Mouse (Mus musculus) kidney, adult 2 months (tissue): ENCODE results near the gene Ero1lb.
"Not testable (repeated sequence)": the region's sequence is repeated elsewhere in the genome, so short reads cannot be mapped to it uniquely, and the experiment has no call there.

Experiments used
- CTCF ChIP-seq: fragments of 200-500 bp; conservative IDR thresholded peaks from 2 replicates; pipeline ENCODE4 v1.5.1; 2011; ENCODE audit warnings: low read depth, mild to moderate bottlenecking, control low read depth, low read length, moderate library complexity, mixed read lengths; ENCODE audit not compliant: insufficient read depth, insufficient read length
- POLR2A ChIP-seq: fragments of 200-500 bp; IDR thresholded peaks from one replicate; pipeline ENCODE4 v1.6.1; 2011; ENCODE audit warnings: low read depth, low read length, control low read depth

DNA sequence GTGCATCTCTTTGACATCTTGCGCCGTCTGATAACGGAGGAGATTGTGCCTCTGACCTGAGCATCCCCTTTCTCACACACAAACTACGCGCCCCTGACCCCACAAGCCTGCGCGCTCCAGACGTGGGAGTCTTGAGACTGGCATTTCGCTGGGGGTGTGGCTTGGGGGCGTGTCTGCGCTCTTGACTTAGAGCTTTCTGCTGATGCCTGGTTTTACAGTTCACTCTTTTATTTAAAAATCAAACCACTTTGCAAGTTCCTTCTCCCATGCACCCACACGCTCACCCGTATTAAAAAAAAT lies 85.2 kb downstream of the Ero1lb start:
- TF ChIP-seq CTCF, POLR2A: not testable (repeated sequence)
